Mouse (Mus musculus): Measurements from ENCODE around the gene Rnf20. TPM values are rescaled to one million over a fixed set of nuclear protein-coding genes. Genes with fewer than 3 reads are reported as not detected.
A peak's percentile ranks its signal among the peaks of the same experiment; 100 is the strongest.

Rnf20 gene
- polyA plus RNA-seq, 1 experiment, result 67.1 TPM

DNA sequence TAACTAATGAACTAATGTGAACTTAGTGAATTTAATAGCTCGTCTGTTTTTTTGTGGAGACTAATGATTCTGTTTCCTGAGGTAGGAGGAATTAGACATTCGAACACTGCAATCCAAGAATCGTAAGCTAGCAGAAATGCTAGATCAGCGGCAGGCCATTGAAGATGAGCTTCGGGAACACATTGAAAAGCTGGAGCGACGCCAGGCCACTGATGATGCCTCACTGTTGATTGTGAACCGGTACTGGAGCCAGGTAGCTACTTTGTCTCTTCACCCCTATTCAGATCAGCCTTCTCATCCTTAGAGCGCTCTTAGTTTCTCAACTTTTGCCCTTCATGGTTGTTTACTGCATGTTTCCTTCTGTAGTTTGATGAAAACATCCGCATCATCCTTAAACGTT lies 6.0 kb downstream of the Rnf20 start:
- TF ChIP-seq CTCF (IDR thresholded peaks at IDR 0.05; ENCODE audit: extremely low read depth, insufficient read depth, low read length) (no peak), POLR2A (IDR thresholded peaks at IDR 0.05; ENCODE audit: extremely low read depth, insufficient read depth, low read length) (no peak)
- no peak overlapping the region for H3K27ac ChIP-seq (ENCODE audit: insufficient read depth, low read length)
- no peak overlapping the region for H3K4me3 ChIP-seq (ENCODE audit: insufficient read depth, low read length)
- H3K4me1 ChIP-seq (ENCODE audit: control insufficient read depth, insufficient read depth, low read length), result peaks cover 4% of the 10 kb centered on the region

DNA sequence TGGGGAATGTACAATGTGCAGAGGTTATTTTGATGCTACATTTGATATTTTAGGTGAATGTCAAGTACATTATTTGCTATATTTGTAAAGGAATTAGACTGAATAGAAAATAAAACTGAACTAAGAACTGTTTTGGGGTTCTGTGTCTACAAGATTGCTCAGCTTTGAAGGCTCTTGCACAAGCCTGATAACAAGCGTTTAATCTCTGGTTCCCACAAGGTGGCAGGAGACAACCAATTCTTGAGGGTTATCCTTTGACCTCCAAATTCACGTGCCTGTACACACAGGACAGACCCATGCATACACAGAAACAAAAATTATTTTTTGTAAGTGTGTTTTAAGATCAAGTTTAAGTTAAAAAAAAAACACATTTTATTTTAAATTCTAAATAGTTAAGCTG lies 8.1 kb downstream of the Rnf20 start:
- Histone ChIP-seq H3K4me3 (ENCODE audit: insufficient read depth, low read length) (no peak overlapping the region), H3K27ac (ENCODE audit: insufficient read depth, low read length) (no peak overlapping the region), H3K4me1 (ENCODE audit: control insufficient read depth, insufficient read depth, low read length) (no peaks in the 10 kb centered on the region; the same call in 1 of the 2 replicates)
- TF ChIP-seq CTCF (IDR thresholded peaks at IDR 0.05; ENCODE audit: extremely low read depth, insufficient read depth, low read length) (no peak), POLR2A (IDR thresholded peaks at IDR 0.05; ENCODE audit: extremely low read depth, insufficient read depth, low read length) (no peak)

DNA sequence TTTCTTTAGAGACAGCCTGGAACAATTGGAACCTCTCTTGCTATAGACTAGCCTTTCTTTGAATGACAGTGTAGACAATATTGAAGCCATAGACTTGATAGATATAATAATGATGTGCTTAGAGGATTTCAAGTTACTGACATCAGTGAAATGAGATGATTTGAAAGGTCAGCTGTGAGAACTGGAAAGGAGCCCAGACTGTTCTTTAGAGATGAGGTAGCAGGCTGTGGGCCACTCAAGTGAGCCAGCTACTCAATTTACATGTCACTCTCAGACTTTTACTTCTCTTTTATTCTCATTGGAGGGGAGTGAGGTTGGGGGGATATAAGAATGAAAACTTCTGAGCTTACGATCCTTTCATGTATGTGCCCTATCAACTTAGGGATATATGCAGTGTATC lies 27.6 kb downstream of the Rnf20 start:
- Histone ChIP-seq H3K4me1 (ENCODE audit: control insufficient read depth, insufficient read depth, low read length) (no peaks in the 10 kb centered on the region; the same call in 1 of the 2 replicates), H3K27ac (ENCODE audit: insufficient read depth, low read length) (no peak overlapping the region), H3K4me3 (ENCODE audit: insufficient read depth, low read length) (no peak overlapping the region)
- TF ChIP-seq CTCF (IDR thresholded peaks at IDR 0.05; ENCODE audit: extremely low read depth, insufficient read depth, low read length) (no peak), POLR2A (IDR thresholded peaks at IDR 0.05; ENCODE audit: extremely low read depth, insufficient read depth, low read length) (no peak)

DNA sequence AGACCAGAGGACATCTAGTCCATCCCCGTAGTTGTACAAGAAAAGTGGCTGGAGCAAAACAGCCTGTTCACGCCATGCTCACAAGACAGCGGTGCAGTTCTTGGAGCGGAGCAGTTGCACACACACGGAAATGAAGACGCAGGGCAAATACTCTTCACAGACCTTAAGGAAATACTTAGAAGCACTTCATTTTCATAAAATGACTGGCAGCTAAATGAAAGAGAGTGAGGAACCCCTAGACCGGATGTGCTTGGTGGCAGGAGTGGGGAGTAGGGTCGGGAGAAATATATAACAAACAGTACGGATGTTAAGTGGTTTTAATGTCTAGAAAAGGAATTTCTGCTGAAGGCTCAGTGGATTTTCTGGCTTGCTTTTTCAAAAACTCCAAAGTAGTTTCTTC lies 29.9 kb downstream of the Rnf20 start:
- no peak for TF ChIP-seq POLR2A (IDR thresholded peaks at IDR 0.05; ENCODE audit: extremely low read depth, insufficient read depth, low read length)
- TF ChIP-seq CTCF (IDR thresholded peaks at IDR 0.05; ENCODE audit: extremely low read depth, insufficient read depth, low read length), result no peak
- Histone ChIP-seq H3K4me1 (ENCODE audit: control insufficient read depth, insufficient read depth, low read length) (no peaks in the 10 kb centered on the region; the same call in 1 of the 2 replicates), H3K4me3 (ENCODE audit: insufficient read depth, low read length) (no peak overlapping the region), H3K27ac (ENCODE audit: insufficient read depth, low read length) (no peak overlapping the region)

DNA sequence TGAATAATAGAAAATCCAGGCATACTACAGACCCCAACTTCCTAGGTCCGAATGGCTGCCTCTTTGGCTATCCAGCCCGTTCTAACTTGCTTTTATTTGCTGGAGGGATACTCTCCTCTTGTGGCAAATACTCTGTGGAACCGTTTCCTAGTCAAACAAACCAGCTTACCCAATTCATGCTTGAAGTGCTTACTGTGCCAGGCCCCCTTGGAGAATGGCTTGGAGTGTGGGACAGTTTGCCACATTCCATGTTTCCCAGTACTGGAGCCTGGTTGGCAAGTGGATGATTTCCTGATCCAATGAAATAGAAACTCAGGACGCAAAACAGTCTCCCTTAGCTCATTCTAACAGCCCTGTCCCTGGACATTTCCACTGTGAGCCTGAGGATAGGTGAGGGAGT lies 30.4 kb downstream of the Rnf20 start:
- Histone ChIP-seq H3K4me3 (ENCODE audit: insufficient read depth, low read length) (no peak overlapping the region), H3K4me1 (ENCODE audit: control insufficient read depth, insufficient read depth, low read length) (no peaks in the 10 kb centered on the region; the same call in 1 of the 2 replicates), H3K27ac (ENCODE audit: insufficient read depth, low read length) (no peak overlapping the region)
- TF ChIP-seq POLR2A (IDR thresholded peaks at IDR 0.05; ENCODE audit: extremely low read depth, insufficient read depth, low read length), result no peak
- no peak for TF ChIP-seq CTCF (IDR thresholded peaks at IDR 0.05; ENCODE audit: extremely low read depth, insufficient read depth, low read length)

DNA sequence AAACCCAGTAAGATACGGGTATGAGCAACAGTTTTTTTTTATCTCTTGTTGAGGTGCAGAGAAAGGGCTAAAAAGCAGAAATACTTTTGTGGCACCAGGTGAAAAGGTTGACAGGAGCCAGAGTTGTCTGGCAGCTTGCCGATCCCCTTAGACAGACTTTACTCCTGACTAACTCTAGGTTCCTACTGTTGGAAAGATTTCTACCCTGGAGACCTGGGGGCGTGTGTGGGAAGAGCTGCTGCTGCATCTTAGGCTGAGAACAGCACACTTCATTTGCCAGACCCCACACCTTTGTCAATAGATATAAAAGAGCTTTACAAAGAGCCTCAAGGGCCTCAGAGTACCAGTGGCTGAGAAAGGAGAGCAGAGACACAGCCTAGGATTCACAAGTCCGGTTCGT lies 33.0 kb downstream of the Rnf20 start:
- H3K4me1 ChIP-seq (ENCODE audit: control insufficient read depth, insufficient read depth, low read length), result no peaks in the 10 kb centered on the region
- no peak overlapping the region for H3K27ac ChIP-seq (ENCODE audit: insufficient read depth, low read length)
- no peak for TF ChIP-seq CTCF (IDR thresholded peaks at IDR 0.05; ENCODE audit: extremely low read depth, insufficient read depth, low read length)
- no peak for TF ChIP-seq POLR2A (IDR thresholded peaks at IDR 0.05; ENCODE audit: extremely low read depth, insufficient read depth, low read length)
- H3K4me3 ChIP-seq (ENCODE audit: insufficient read depth, low read length), result no peak overlapping the region

DNA sequence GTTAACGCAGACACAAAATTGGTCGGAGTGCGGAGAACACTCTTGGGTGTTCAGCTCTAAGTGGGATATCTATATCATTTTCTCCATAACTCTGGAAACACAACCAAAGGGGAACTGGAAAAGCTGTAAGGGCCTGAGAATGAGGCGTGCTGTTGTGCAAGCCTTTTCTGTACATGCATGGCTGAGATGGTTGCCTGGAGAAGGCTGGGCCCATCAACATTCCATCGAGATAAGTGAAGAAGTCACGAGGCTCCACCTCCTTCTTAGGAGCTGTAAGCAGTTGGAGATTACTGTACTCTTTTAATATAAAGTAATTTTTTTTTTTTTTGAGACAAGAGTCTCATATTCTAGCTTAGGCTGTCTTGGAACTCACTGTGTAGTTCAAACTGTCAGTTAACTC lies 44.3 kb downstream of the Rnf20 start:
- Histone ChIP-seq H3K27ac (ENCODE audit: insufficient read depth, low read length) (no peak overlapping the region), H3K4me3 (ENCODE audit: insufficient read depth, low read length) (no peak overlapping the region), H3K4me1 (ENCODE audit: control insufficient read depth, insufficient read depth, low read length) (no peaks in the 10 kb centered on the region)
- TF ChIP-seq POLR2A (IDR thresholded peaks at IDR 0.05; ENCODE audit: extremely low read depth, insufficient read depth, low read length) (no peak), CTCF (IDR thresholded peaks at IDR 0.05; ENCODE audit: extremely low read depth, insufficient read depth, low read length) (no peak)

DNA sequence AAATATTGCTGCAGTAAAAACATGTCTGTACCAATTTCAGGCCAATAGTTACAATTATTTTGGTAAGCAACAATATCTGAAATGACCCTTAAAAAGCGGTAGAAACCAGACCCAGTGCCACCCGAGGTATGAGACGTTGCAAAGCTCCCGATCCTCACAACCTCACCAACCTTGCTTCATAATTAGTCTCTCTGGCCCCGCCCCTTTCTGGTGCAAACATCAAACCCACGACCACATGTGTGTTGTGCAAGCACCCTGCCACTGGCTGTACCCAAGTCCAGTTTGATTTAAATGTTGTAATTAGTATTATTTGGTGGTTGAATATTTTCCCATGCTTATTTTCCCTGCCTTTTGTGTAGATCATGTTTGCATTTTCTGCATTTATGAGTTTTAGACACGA lies 45.0 kb downstream of the Rnf20 start:
- TF ChIP-seq CTCF (IDR thresholded peaks at IDR 0.05; ENCODE audit: extremely low read depth, insufficient read depth, low read length), result no peak
- no peak for TF ChIP-seq POLR2A (IDR thresholded peaks at IDR 0.05; ENCODE audit: extremely low read depth, insufficient read depth, low read length)
- no peak overlapping the region for H3K4me3 ChIP-seq (ENCODE audit: insufficient read depth, low read length)
- H3K27ac ChIP-seq (ENCODE audit: insufficient read depth, low read length), result 0 out of 2 replicates have a peak overlapping the region, but pooled peaks have one; percentile 59
- H3K4me1 ChIP-seq (ENCODE audit: control insufficient read depth, insufficient read depth, low read length), result no peaks in the 10 kb centered on the region

DNA sequence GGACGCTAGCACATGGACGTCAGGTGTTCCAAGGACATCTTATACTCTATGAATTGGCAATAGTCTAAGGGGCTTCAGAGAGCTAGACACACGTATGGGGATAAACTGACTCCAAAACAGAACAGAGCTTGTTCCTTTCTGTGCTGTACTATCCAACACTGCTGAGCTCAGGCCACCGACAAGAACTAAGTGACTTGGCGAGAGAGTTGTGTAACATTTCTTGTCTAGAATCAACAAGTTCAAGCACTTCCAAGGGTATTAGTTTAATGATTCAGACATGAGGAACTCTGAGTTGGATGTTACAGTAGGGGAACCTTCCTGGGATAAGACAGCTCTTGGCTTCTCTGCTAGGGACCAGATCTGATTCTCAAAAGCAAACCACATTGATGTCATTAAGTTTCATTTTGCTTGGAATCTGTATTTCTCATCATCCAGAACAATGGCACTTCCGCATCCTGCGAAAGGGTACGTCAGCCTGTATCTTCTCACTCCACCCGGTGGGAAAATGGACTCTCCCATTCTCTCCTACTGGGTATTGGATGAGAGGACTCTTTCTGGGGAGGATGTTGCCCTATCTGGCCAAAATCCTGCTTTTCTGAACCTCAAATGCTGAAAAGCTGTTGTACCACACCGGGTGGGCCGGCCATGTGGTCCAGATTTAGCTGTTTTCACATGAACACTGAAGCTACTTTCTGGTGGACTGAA lies 48.5 kb downstream of the Rnf20 start:
- no peak overlapping the region for H3K4me3 ChIP-seq (ENCODE audit: insufficient read depth, low read length)
- no peak overlapping the region for H3K27ac ChIP-seq (ENCODE audit: insufficient read depth, low read length)
- no peak for TF ChIP-seq POLR2A (IDR thresholded peaks at IDR 0.05; ENCODE audit: extremely low read depth, insufficient read depth, low read length)
- no peak for TF ChIP-seq CTCF (IDR thresholded peaks at IDR 0.05; ENCODE audit: extremely low read depth, insufficient read depth, low read length)
- no peaks in the 10 kb centered on the region for H3K4me1 ChIP-seq (ENCODE audit: control insufficient read depth, insufficient read depth, low read length)

DNA sequence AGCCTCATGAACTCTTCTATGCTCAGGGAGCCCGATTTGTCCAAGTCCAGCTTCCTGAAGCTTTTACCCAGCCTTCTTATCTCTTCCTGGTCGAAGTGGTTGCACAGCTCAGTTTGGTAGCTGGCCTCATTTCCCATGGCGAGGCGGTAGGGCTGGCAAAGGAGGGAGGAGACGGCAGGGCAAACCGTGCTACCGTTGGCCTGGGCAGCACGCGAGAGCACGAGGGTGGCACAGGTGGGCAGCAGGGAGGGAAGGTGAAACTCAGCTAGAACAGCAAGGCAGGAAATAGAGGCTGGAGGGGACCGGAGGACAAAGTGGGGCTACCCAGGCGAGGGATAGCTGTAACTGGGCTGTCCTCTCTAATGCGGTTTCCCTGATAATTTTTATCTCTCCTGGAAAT lies 50.0 kb downstream of the Rnf20 start, which contains the start of gene Ppp3r2:
Gene Ppp3r2, minus strand, starts transcription at position 213 of the 400 bp plus-strand sequence.
- TF ChIP-seq POLR2A (IDR thresholded peaks at IDR 0.05; ENCODE audit: extremely low read depth, insufficient read depth, low read length), result no peak
- H3K4me1 ChIP-seq (ENCODE audit: control insufficient read depth, insufficient read depth, low read length), result no peaks in the 10 kb centered on the region
- H3K27ac ChIP-seq (ENCODE audit: insufficient read depth, low read length), result no peak within 1 kb of the TSS
- H3K4me3 ChIP-seq (ENCODE audit: insufficient read depth, low read length), result no peak within 1 kb of the TSS

Measured in cortical plate, adult 2 months (tissue).